Mouse (Mus musculus) G1E (cell line): ENCODE results near the gene Mxd1. TPM values are rescaled to one million over a fixed set of nuclear protein-coding genes. Genes with fewer than 3 reads are reported as not detected.
A peak's percentile ranks its signal among the peaks of the same experiment; 100 is the strongest.

ENCODE experiments used
- ATAC-seq: 2 replicates; pipeline ENCODE4 v1.8.0; 2016; ENCODE audit warnings: mild to moderate bottlenecking; ENCODE audit not compliant: insufficient number of reproducible peaks, poor library complexity, low FRiP score, severe bottlenecking; ENCODE audit errors: extremely low read depth
- DNase-seq: peaks from one replicate; pipeline ENCODE4 v3.0.0; 2012; ENCODE audit warnings: low spot score
- H3K27me3 ChIP-seq: 2 replicates; pipeline ENCODE4 v1.6.1; 2012; ENCODE audit warnings: mild to moderate bottlenecking, low read length, inconsistent platforms; ENCODE audit not compliant: insufficient read depth
- H3K36me3 ChIP-seq: replicated peaks from 2 replicates; pipeline ENCODE3; 2012; ENCODE audit warnings: mild to moderate bottlenecking, inconsistent platforms
- H3K4me1 ChIP-seq: 2 replicates; pipeline ENCODE4 v1.6.1; 2012; ENCODE audit warnings: low read depth, low read length, inconsistent platforms, mixed read lengths; ENCODE audit not compliant: insufficient read depth
- H3K4me3 ChIP-seq: 2 replicates; pipeline ENCODE4 v1.5.1; 2012; ENCODE audit warnings: low read depth, mild to moderate bottlenecking, inconsistent platforms, low read length, moderate library complexity, mixed read lengths
- H3K9me3 ChIP-seq: replicated peaks from 2 replicates; pipeline ENCODE4 v1.6.1; 2012; ENCODE audit warnings: inconsistent platforms
- CTCF ChIP-seq: IDR thresholded peaks from 2 replicates; pipeline ENCODE4 v1.5.1; 2012; ENCODE audit warnings: low read depth, low read length, inconsistent platforms, mixed read lengths
- GATA1 ChIP-seq: IDR thresholded peaks from 2 replicates; pipeline ENCODE4 v1.6.1; 2012; ENCODE audit warnings: borderline replicate concordance, low read length, inconsistent platforms, mixed read lengths
- GATA2 ChIP-seq: IDR thresholded peaks from 2 replicates; pipeline ENCODE4 v1.6.1; 2012; ENCODE audit warnings: low read depth, low read length, inconsistent platforms, borderline replicate concordance
- POLR2AphosphoS5 ChIP-seq: IDR thresholded peaks from 2 replicates; pipeline ENCODE4 v1.6.1; 2012; ENCODE audit warnings: low read depth, low read length, inconsistent platforms; ENCODE audit not compliant: insufficient replicate concordance
- TAL1 ChIP-seq: conservative IDR thresholded peaks from 2 replicates; pipeline ENCODE4 v1.6.1; 2012; ENCODE audit warnings: low read depth, low read length, inconsistent platforms, mixed read lengths
- polyA plus RNA-seq: library from polyadenylated mRNA; stranded (reverse); fragments of >175 nt; gene quantifications from 2 replicates; pipeline ENCODE4 v1.2.3, GENCODE M21; 2012
- total RNA-seq, 2 experiments: library from RNA; stranded (forward) in 1 of 2; stranded (reverse) in 1 of 2; fragments of 200-1000 nt in 1 of 2; fragments of >200 nt in 1 of 2; fragmentation: Nextera tagmentation in 1 of 2; gene quantifications; 2 replicates each; pipeline ENCODE4 v1.2.3; 2014 to 2017

Gene Mxd1
- total and polyA plus RNA-seq, 3 experiments = 6.6 to 116 (median 72.4) TPM

DNA sequence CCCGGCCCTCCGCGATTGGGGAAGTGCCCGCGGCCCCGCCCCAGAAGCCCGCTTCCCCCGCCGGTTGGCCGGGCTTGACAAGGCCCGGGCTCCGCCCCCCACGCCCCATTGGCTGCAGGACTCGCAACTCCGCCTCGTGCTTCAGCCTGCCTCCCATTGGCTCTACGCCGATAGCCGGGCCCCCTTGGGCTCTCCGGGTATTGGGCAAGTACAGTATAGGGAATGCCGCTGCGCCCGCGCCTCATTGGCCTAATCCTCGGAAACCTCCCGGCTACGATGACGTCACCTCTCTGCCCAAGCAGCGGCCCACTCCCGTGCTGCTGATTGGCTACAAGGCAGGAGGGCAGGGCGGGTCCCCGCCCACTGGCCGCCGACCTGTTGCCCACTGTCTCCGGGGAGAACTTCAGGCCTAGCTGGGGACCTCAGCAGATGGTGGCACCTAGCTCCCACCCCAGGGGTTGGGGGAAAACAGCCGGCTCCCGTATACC, 323 bp upstream of the Mxd1 start:
- H3K36me3 ChIP-seq = peaks cover 58% of the 10 kb centered on the region
- H3K4me3 ChIP-seq = peak overlapping the region; percentile 86
- H3K9me3 ChIP-seq = no peaks in the 10 kb centered on the region
- H3K4me1 ChIP-seq = peaks cover 53% of the 10 kb centered on the region
- peak; percentile 100 for DNase-seq
- H3K27me3 ChIP-seq = no peaks in the 10 kb centered on the region
- TF ChIP-seq POLR2AphosphoS5 (no peak), CTCF (no peak), GATA2 (no peak), GATA1 (no peak), TAL1 (no peak)
- peak; percentile 97 for ATAC-seq

DNA sequence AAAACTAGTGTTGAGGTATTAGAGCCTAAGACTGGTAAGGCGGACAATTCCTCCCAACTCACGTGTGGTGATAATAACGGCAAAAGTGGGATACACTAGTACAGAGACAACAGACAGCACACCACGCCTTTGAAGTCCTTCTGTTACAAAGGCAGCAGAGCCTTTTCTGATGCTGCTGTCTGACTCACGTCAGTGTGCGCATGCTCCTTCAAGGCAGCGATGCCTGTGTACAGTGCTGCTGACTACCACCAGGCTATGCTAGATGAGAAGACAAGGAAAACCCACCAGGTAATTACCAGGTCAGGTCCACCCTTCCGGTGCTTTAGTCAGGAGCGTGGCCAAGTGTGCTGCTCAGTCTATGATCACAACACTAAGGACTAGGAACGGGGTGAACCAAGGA, 1.9 kb downstream of the Mxd1 start:
- Histone ChIP-seq H3K36me3 (peaks cover 58% of the 10 kb centered on the region), H3K4me1 (peaks cover 58% of the 10 kb centered on the region), H3K27me3 (no peaks in the 10 kb centered on the region), H3K4me3 (peak overlapping the region; percentile 54; the same call in 1 of the 2 replicates), H3K9me3 (no peaks in the 10 kb centered on the region)
- ATAC-seq = no peak
- no peak for TF ChIP-seq GATA2
- TF ChIP-seq TAL1 = no peak
- no peak for TF ChIP-seq GATA1
- TF ChIP-seq POLR2AphosphoS5 = no peak
- no peak for TF ChIP-seq CTCF
- no peak for DNase-seq

DNA sequence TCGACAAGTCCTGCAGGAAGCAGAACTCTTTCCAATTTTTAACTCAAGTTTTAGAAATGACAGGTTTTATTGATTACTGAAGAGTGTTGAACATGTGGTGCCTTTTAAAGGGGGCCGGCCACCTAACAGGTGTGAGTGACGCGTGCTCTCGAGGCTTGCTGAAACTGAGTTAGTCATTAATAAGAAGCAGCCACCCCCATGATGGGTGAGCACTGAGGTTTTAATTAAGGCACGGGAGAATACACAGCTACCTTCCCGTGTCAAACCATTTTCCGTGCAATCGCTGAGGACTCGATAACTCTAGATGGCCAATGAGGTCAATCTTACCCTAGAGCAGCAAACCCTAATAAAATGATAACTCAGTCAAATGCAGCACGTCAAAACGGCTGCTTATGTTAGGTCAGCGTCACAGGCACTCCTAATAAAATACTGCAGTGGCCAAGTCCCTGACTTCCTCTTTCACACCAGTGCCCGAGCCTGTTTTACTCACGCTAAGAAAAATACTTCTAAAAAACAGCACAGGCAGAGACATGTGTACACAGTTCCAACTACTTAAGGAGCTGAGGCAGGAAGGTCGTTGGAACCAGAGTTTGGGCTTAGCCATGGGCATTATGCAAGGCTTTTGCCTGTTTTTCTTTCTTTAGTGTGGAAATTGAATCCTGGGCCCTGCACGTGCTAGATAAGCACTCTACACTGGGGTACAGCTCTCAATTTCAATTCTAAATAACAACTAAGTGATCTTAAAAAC, 3.2 kb downstream of the Mxd1 start:
- H3K4me1 ChIP-seq = peaks cover 59% of the 10 kb centered on the region
- no peaks in the 10 kb centered on the region for H3K9me3 ChIP-seq
- ATAC-seq (peak; percentile 9; the same call in 1 of the 2 replicates), DNase-seq (peak; percentile 60)
- H3K4me3 ChIP-seq = peak overlapping the region; percentile 42; the same call in 1 of the 2 replicates
- H3K36me3 ChIP-seq = peaks cover 59% of the 10 kb centered on the region
- TF ChIP-seq TAL1 (no peak), POLR2AphosphoS5 (no peak), CTCF (no peak), GATA1 (no peak), GATA2 (no peak)
- H3K27me3 ChIP-seq = no peaks in the 10 kb centered on the region

DNA sequence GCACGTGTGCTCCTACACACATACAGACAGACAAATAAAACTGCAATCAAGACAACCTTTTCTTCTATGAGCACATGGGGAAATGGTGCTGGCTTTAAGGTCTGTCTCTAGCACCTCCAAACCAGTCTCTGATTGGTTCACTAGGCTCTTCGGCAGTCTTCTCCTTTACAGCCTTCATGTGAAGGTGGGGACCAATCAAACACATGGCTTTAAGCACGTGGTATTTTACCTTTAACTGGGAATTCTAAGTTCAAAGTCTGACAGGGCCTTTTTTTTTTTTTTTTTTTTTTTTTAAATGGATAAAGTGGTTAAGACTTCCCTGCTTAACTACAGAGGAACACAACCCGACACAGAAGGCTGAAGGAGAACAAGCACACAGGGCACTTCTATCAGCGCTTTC, 3.9 kb downstream of the Mxd1 start:
- no peaks in the 10 kb centered on the region for H3K27me3 ChIP-seq
- peaks cover 63% of the 10 kb centered on the region for H3K4me1 ChIP-seq
- no peak for TF ChIP-seq GATA1
- TF ChIP-seq POLR2AphosphoS5 = no peak
- no peak for TF ChIP-seq TAL1
- TF ChIP-seq GATA2 = no peak
- TF ChIP-seq CTCF = no peak
- DNase-seq (no peak), ATAC-seq (no peak)
- H3K4me3 ChIP-seq = no peak overlapping the region; the same call in 1 of the 2 replicates
- peaks cover 64% of the 10 kb centered on the region for H3K36me3 ChIP-seq
- H3K9me3 ChIP-seq = no peaks in the 10 kb centered on the region

DNA sequence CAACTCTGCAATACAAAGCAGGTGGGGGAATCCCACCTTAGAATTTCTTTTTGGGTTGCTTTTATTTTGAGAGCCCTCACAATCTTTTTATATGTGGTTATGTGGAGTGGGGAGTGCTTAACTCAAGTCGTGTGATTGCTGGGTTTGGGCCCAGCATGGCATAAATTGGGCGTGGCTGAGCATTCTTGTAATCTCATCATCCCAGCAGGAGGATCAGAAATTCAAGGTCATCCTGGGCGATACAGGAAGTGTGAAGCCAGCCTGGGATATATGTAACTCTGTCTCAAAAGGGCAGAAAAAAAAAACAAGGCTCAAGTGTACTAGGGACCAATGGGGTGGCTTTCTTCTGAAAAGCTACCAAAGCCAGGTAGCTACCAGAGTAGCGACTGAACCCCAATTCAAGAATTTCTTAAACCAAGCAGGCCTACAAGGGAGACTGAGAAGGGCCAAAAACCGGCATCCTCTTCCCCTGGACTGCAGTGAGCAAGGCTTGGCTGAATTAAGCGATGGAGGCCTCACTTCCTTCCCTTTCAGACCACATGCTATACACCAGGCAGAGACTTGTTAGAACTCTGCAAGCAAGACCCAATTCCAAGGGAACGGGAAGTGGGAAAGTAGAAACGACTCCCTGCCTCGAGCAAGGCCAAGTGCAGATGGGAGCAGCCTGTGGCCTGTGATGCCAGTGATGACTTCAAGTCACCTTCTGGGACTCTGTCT, 8.6 kb downstream of the Mxd1 start:
- H3K27me3 ChIP-seq = no peaks in the 10 kb centered on the region
- no peak overlapping the region for H3K4me3 ChIP-seq
- no peak for TF ChIP-seq TAL1
- no peak for TF ChIP-seq GATA2
- no peak for TF ChIP-seq POLR2AphosphoS5
- no peak for TF ChIP-seq GATA1
- no peak for TF ChIP-seq CTCF
- peaks cover 92% of the 10 kb centered on the region for H3K36me3 ChIP-seq
- ATAC-seq (no peak), DNase-seq (no peak)
- no peaks in the 10 kb centered on the region for H3K9me3 ChIP-seq
- H3K4me1 ChIP-seq = peaks cover 24% of the 10 kb centered on the region

DNA sequence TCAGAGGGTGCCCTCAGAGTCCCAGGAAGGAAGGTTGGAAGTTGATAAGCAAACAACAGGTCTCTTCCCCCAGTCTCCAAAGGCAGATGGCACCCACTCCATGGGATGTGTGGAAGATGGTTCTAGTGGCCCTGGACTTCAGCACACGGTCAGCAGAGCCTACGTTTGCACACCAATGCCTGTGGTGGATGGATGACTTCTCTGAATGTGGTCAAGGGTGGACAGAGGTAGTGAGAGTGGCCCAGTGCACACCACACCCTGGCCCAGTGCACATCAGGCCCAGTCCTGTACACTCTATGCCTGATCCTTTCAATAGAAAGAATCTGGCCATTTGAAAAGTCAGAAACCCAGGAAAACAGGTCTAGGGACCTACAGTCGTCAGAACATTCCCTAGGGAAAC, 10.5 kb downstream of the Mxd1 start:
- H3K36me3 ChIP-seq = peaks cover 92% of the 10 kb centered on the region
- no peak for DNase-seq
- no peak for ATAC-seq
- no peak overlapping the region for H3K4me3 ChIP-seq
- peaks cover 12% of the 10 kb centered on the region for H3K4me1 ChIP-seq
- no peaks in the 10 kb centered on the region for H3K9me3 ChIP-seq
- TF ChIP-seq GATA2 (no peak), GATA1 (no peak), CTCF (no peak), TAL1 (no peak), POLR2AphosphoS5 (no peak)
- no peaks in the 10 kb centered on the region for H3K27me3 ChIP-seq
